Mouse (Mus musculus): ENCODE results near the gene Creb1. TPM values are rescaled to one million over a fixed set of nuclear protein-coding genes. Genes with fewer than 3 reads are reported as not detected.
A peak's percentile ranks its signal among the peaks of the same experiment; 100 is the strongest.

Creb1 gene
- 10 to 100 TPM; 18.9 to 20.7 TPM for total RNA-seq (2021)
- long read RNA-seq, experiment 1, partial matches to known transcripts = 1 of 10 reads
- long read RNA-seq, experiment 1, other reads (novel, unspliced or antisense) = 8 of 10 reads
- long read RNA-seq, experiment 2, partial matches to known transcripts = 0 of 10 reads
- long read RNA-seq, experiment 2, other reads (novel, unspliced or antisense) = 10 of 10 reads

DNA sequence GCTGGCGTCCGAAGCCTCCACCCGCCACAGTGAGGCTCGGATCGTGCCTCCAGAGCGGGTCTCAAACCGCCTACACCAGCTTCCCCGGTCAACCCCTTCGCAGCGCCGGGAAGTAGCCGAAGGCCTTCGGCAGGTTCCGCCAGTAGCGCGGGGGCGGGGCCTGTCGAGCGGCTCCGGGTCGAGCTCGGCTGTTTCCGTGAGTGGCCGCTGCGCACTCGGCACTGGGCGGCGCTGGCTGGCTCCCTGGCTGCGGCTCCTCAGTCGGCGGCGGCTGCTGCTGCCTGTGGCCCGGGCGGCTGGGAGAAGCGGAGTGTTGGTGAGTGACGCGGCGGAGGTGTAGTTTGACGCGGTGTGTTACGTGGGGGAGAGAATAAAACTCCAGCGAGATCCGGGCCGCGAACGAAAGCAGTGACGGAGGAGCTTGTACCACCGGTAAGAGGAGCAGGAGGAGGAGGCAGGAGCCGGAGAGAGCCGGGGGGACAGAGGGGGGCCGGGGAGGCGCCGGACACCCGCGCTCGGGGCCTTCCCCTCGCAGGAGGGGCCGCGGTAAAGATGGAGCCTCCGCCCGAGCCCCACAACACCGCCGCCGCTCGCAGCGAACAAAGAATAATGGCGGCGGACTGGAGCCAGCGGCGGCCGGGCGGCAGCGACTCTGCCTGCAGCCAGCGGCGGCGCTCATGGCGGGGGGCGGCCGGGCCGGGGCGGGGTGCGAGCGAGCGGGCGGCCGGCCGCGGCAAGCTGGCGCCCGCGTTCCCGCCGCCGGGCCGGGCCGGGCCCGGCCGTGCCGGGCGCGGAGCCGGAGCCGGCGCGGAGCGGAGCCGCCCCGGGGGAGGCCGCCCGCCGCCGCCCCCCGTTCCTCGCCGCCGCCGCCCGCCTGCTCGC lies at the start of gene Creb1:
Creb1 (plus strand) TSS at position 57 of the 882 bp plus-strand sequence.
- DNase-seq = peak; percentile 98

DNA sequence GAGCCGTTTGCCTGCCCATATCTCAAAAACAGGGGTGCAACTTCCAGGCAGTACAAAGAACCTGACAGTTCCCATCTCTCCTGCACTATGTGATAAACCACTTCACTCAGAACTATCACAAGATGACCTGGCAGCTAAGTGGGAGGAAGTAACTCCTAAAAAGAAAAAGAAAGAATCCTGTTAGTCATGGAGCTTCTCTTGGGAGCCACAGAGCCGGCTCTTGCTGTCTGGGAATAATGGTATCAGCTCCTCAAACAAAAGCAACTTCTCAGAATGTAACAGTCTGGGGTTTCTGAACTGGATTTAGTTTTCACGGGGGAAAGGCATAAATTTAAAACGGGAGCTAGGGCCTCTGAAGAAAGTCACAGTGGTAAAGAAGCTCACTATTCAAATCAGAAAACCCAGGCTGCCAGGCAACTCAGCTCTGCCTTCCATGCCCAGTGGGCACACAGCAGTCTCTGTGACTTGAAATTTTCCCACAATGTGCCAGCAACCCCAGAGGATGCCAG lies 43.9 kb upstream of the Creb1 start:
- no peak for DNase-seq

DNA sequence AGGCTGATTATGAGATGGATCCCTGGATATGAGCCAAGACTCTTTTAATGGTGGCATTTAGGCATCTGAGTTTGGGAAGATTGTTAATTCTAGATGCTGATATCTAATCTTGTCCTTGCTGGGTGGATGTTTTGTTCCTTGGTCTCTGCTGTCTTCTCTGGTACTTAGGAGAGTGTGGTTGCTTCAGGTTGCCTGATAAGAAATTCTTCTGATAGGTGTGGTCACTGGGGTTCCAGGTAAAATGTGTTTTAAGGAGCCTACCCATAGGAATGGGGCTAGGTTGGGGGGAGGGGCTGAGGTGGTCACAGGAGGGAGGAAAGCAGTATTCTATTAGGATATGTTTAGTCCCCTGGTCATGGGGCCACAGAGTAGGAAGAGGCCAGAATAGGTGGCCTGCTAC lies 35.6 kb upstream of the Creb1 start:
- DNase-seq = no peak

DNA sequence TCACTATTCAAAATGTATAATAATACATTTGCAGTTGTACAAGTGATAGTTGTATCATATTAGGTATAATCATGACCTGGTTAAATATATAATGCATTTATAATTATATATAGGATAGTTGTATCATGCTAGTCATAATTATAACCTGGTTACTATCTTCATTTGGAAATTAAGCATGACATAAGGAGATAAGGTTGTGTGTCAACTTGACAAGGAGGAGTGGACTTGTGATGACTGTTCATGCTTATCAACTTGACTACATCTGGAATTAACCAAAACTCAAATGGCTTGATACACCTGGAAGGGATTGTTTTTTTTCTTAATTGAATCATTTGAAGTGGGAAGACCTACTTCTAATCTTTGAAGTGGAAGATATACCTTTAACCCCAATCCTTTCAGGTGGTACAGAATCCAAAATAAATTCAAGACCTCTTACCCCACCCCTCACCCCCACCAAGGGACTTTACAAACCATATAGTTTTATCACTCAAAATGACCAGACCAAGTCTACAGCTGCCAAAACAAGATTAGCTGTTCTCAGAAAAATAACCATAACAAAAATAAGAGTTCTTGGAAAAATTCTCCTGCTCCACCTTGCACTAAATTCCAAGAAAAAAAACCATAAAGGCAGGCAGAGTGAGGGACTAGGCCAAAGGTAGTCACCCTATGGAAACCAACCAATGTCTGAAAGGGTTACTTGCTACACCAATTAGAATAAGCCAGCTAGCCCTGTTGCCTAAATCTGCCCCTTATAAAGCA lies 30.9 kb upstream of the Creb1 start:
- no peak for DNase-seq

DNA sequence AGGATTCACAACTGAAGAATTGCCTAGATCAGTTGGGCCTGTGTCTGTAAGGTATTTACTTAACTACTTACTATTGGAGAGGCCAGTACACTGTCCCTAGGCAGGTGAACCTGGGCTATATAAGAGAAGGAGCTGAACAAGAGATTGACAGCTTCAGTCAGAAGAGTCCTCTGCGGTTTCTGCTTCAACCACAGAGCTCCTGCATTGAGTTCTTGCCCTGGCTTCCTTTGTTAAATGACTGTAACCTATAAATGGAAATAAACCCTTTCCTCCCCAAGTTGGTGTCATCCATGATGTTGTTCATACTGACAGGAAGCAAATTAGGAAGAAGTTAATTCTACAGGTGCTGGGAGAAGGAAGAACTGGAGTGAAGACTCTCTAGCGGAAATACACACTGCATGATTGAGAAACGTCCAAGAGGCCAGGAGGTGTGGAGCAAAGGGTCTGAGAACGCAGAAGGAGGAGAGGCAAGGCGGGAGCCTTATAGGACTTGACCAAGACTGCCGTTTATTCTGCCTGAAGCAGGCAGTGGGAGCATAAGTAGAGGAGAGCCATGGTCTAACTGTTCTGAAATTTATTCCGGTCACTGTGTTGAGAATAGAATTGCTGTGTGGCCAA lies 23.9 kb upstream of the Creb1 start:
- DNase-seq = no peak

DNA sequence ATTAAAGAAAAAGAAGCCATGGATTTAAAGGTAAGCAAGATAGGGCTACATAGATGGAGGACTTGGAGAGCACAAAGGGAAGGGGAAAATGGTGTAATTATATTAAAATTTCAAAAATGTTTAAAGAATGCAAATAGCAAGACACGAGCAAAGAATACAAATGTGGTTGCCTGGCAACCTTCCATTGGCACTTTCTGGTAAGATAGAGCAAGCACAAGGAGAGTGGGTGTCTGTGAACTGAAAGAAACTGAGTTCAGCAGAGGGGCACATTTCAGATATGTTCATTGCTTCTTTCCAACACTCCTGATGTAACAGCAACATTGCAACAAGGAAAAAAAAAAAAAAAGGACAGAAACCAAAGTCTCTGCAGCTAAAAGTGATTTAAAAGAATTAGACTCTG lies 22.8 kb upstream of the Creb1 start:
- no peak for DNase-seq

DNA sequence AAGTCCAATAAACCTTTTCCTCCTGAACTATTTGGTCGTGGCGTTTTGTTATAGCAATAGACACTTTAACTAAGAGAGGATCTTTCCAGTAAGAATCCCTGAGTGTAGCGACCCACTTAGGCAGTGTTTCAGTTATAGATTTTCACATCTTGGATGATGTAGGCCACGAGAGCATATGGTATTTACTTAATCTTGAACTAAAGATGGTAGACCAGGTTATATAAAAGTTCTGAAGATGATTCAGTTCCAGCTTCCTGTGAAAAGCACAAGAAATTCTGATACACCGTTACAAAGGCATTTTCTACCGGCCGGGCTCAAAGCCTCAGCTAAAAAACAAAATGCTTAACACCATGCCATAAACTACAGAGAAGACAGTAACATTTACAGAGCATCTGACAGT lies 18.3 kb upstream of the Creb1 start:
- no peak for DNase-seq

DNA sequence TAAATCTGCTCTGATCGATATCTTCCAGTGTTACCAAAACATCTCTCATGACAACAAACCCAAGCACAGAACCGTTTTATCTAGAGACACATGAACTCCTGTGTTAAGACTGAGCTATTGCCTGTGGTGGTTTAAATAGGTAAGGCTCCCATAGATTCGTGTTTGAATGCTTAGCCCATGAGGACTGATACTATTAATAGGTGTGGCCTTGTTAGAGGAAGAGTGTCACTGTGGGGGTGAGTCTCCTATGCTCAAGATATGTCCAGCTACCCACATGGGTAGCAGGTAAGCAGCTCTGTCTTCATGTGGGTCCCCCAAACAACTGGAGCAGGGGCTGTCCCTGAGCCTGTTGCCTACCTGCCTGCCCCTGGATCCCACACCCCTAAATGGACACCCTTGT lies 15.9 kb upstream of the Creb1 start:
- DNase-seq = no peak

DNA sequence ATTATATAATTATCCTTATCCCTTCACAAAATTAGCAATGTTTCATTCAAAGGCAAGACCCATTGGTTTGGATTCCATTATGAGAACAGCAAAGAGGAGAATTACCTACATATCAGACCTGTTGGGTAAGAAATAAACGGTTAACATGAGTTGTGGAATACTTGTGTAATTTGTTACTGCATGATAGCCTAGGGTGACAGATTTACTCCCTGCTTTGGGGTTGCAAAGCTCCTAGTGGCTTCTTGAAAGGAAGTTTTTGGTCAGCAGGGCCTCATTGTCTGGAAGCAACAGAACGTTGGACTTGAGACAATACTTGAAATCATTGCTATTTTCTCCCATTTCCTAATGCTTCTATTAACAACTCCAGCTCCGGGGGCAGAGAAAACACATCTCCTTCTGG lies 14.0 kb upstream of the Creb1 start:
- DNase-seq = no peak

DNA sequence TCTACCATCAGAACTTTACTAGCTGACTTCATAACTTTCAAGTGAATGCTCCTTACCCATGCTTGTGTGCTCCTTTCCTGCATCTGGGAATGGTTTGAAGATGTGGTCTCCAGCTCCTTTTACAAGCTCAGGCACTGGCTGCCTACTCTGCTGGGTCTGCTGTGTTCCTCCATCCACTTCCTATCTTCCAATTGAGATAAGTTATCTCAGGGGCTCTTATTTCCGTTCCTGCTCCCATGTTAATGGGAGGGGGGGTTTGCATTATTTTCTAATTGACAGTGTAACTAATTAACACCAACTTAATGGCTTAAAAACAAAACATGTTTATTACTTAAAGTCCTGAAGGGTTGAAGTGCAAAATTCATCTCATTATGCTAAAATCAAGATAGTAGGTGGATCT lies 13.1 kb upstream of the Creb1 start:
- no peak for DNase-seq

DNA sequence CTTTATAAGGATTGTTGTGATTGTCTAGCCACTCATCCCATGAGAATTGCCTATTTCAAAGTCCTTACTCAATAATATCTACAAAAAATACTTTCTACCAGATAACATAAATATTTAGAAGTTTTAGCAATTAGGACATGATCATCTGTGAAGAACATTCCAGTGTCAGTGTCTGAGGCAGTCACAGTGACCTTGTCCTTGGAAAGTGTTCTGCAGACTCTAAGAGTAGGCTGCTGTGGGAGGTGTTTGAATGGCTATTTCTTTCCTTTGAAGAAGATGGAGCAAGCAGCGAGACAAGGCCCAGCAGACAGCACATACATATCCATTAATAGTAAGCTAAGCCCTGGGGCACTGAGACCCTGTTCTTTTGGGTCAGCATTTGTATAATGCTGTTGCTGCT lies 12.5 kb upstream of the Creb1 start:
- no peak for DNase-seq

DNA sequence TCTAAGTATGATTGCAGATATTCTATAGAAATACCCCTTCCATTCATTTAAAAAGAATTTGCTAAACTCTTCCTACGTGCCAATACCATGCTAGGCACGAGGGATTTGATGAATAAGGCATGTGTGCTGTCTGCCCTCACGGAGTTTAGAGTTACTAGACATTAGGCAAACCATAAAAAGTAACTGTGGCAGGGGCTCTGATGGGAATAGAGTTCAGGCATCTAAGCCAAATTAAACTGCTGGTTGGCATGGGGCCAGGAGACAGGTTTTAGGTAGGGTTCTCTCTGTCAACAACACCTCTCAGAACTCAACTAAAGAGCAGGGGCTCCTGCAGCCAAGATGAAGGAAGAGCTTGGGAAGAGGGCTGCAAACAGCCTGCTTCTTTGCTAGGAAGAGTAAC lies 10.7 kb upstream of the Creb1 start:
- no peak for DNase-seq

DNA sequence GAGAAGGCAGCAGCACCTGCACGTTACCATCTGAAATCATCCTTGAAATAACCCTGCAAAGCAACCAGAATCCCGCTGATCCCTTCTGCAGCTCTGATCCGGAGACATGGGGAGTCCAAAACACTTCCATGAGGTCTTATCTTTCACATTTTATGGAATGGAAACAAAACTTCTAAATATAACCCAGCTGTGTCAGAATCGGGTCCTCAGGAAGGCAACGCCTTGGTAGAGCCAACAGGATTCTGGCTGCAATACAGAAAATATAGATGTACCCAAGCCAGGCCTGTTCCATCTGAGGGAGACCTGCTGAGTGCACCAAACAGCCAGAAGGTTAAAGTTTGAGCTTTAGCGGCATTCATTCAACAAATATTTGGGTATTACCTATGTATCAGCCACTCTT lies 9.8 kb upstream of the Creb1 start:
- no peak for DNase-seq

DNA sequence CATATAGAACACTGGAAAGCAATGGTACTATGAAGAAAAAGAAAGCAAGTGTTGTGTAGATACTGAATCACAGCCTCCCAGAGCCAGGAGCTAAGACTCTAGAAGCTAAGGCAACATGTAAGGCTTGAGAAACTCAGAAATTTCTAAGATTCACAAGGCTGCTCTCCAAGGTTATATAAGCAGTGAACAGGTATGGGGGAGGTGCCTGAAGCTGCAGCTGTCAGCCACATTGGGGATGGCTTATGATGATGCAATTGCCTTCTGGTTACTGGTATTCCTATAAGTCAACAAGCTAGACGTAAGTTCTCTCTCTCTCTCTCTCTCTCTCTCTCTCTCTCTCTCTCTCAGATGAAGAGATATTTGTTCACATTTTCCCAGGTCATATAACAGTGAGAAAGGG lies 9.3 kb upstream of the Creb1 start:
- no peak for DNase-seq

DNA sequence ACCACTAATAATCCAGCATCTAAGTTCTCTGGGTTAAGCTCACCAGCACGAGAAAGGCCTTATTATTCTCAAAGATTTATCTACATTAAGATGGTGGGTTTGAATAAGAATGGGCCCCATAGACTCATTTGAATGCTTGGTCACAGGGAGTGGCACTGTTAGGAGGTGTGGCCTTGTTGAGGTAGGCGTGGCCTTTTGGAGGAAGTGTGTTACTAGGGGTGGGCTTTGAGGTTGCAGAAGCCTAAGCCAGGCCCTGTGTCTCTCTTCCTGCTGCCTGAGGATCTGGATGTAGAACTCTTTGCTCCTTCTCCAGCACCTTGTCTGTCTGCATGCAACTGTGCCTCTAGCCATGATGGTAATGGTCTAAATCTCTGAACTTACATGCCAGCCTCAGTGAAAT lies 7.8 kb upstream of the Creb1 start:
- DNase-seq = no peak

DNA sequence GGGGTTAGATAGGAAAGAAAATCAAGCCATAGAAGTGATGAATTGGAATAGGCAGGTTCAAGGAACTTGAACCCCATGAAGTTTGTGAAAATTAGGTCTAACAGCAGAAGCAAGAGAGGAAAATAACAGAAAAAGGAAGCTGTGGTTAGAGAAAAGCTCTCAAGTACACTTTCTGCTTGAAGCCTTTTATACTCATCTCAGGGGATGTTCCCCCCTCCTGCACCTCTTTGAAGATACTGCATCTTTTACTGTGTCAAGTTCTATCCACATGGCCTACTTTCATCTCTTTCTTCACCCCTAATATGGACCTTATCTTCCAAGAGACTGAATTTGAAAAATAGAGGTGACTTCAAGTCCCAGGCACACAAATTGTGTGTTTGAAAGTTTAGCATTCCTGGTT lies 4.8 kb upstream of the Creb1 start:
- DNase-seq = no peak

DNA sequence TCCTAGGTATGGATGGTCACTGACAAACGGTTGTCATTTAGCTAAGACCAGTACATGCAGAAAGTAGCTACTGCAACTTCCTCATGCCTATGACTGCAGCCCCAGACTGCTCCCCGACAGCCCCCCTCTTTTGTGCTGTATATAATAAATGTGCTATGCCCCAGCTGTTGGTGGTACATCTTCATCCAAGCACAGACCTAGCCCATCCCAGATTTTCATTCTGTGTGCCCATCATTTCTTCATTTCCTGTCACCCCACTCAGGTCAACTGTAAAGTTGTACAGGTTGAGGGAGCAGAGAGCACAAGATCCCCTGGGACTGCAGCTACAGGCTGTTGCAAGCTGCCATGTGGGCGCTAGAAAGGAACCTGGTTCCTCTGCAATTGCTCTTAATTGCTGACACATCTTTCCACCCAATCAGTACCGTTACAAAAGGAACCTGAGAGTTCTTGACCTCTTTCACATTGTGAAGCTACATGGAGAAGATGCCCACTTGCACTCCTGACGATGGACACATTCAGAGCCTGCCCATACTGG lies 2.6 kb upstream of the Creb1 start:
- no peak for DNase-seq

DNA sequence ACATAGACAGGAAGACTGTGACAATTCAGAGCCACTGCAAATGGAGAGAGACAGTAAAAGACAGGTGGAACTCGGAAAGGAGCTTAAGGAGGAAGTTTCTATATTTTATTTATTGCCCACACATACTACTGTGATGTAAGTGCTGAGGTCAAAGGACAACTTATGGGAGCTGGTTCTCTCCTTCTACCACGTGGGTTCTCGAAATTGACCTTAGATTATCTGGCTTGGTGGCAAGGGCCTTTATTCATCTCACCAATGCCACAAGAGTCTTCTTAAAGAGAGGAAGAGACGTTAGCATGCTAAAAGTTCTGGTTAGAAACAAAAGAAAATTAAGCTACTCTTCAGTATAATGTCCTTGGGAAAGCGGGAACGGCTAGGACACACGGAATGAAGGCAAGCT lies 897 bp upstream of the Creb1 start:
- DNase-seq = no peak

DNA sequence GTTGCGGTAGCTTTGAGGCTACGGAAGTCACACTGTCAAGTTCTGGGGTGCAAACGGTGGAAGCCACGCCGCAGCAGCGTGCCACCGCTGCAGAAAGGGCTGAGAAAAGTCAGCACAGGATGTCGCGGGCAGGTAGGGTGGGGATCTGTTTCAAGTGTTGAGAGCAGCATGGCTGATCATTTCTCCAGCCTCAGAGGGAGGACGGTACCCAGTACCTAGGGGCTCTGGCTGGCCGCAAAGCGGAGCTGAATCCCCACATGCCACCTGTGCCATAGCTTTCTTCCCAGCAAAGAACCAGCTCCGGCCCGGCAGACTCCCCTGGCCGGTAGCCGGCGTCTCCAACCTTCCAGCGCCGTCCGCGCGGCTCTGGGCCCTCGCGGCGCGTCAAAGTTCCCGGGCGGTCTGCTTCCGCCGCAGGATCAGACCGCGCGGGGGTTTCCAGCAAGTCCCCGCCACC lies 350 bp upstream of the Creb1 start:
- DNase-seq = peak; percentile 62

DNA sequence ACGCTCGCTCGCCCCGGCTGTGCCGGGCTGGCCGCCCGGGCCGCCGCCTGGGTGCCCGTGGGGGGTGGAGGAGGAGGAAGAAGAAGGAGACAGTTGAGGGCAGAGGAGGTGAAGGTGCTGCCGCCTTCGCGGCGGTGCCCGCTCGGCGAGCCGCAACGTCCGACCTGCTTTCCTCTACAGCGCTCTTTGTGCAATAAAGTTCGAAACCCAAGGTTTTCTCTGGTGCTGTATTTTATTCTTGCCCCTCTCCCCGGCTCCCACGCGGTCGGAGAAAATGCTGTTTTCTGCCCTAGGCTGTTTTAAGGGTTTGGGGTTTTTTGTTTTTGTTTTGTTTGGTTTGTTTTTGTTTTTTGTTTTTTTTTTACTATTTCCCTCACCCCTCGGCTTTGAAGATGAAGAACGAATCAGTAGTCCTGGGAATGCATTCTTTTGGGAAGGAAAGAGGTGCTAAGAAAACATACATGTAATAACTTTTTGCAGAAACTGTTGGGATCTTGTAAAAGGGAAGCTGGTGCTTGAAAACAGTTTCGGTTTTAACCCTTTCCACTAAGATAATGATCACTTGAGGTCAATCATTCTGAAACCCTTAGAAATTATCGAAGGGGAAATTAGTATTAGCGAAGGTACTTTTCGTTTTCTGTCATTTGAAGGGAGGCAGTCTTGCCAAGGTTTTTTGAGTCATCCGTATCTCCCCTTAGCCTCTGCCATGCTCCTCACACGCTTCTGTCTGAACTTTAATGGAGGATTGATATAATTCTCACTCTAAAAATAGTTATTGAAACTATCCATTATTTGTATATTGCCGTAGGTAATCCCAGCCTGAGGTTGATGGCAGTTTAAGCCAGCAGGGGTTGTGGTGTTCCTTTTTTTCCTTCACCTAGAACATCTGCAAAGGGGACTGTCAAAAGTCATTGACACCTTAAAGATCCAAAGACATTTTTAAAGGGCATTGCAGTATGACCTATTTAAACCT lies 1.3 kb downstream of the Creb1 start:
- DNase-seq = peak; percentile 61

DNA sequence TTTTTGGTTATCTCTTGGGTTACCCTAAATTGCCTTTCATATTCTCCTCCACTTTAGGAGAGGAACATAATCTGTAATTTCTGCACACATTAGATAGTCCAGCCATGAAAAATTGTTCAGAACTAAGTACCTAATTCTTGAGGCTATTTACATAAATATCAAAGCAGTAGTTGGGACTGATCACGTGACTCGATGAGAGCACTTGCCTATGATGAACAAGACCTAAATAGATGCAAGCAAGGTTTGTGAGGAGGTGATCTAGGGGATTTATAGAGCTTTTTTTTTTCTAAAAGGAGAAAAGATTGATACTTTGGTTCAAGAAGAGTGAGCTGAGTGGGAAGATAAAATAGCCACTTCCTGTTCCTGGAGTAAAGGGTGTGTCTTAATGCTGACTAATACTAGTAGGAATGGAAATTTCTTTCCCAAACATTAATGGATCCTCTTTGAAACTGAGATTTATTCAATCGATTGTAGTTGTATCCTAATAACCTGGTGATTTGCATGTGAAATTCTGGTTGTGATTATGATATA lies 6.5 kb downstream of the Creb1 start:
- no peak for DNase-seq
